Mouse (Mus musculus) bone marrow, adult 2 months (tissue): ENCODE results near the gene Phldb3.

ENCODE experiments used
- CTCF ChIP-seq: fragments of 200-500 bp; IDR thresholded peaks from 2 replicates; pipeline ENCODE4 v1.5.1; 2011; ENCODE audit warnings: low read length, control low read depth; ENCODE audit not compliant: control insufficient read depth, insufficient read depth
- POLR2A ChIP-seq: fragments of 200-500 bp; IDR thresholded peaks from 2 replicates; pipeline ENCODE4 v1.6.1; 2011; ENCODE audit warnings: low read depth, mild to moderate bottlenecking, control low read depth, low read length, borderline replicate concordance; ENCODE audit not compliant: control insufficient read depth

- TF ChIP-seq CTCF: no peak
- TF ChIP-seq POLR2A: no peak
Observed at GRCm38 (mm10) chr7:24598121-24598520, 12.4 kb upstream of the Phldb3 start.
